Mouse (Mus musculus) stomach, embryonic 14.5 days (tissue): Measurements from ENCODE around the gene Phc2. TPM values are rescaled to one million over a fixed set of nuclear protein-coding genes. Genes with fewer than 3 reads are reported as not detected.
A peak's percentile ranks its signal among the peaks of the same experiment; 100 is the strongest.

Source experiments
- ATAC-seq: fragments of 200-750 bp; cut with Nextera tagmentation; 2 replicates; pipeline ENCODE4 v1.8.0; 2017; ENCODE audit warnings: low read depth, moderate TSS enrichment; ENCODE audit not compliant: insufficient number of reproducible peaks, insufficient read depth, low FRiP score
- H3K27ac ChIP-seq: fragments of 300-500 bp; sonication (generic); 2 replicates; pipeline ENCODE4 v1.5.1; 2014; ENCODE audit warnings: mild to moderate bottlenecking, low read length, moderate library complexity, mixed read lengths
- H3K27me3 ChIP-seq: fragments of 300-500 bp; sonication (generic); 2 replicates; pipeline ENCODE4 v1.6.1; 2014; ENCODE audit warnings: low read length, control low read depth, mixed read lengths; ENCODE audit not compliant: control insufficient read depth, insufficient read depth
- H3K36me3 ChIP-seq: fragments of 300-500 bp; sonication (generic); 2 replicates; pipeline ENCODE4 v1.6.1; 2014; ENCODE audit warnings: mild to moderate bottlenecking, control low read depth, low read length, moderate library complexity, mixed read lengths; ENCODE audit not compliant: control insufficient read depth, insufficient read depth
- H3K4me1 ChIP-seq: fragments of 300-500 bp; sonication (generic); 2 replicates; pipeline ENCODE4 v1.6.1; 2014; ENCODE audit warnings: low read length, control low read depth, mixed read lengths; ENCODE audit not compliant: control insufficient read depth, insufficient read depth
- H3K4me2 ChIP-seq: fragments of 300-500 bp; sonication (generic); replicated peaks from 2 replicates; pipeline ENCODE4 v1.6.1; 2014; ENCODE audit warnings: low read depth, low read length, control low read depth
- H3K4me3 ChIP-seq: fragments of 300-500 bp; sonication (generic); 2 replicates; pipeline ENCODE4 v1.5.1; 2014; ENCODE audit warnings: low read depth, low read length, control low read depth
- H3K9ac ChIP-seq: fragments of 300-500 bp; sonication (generic); replicated peaks from 2 replicates; pipeline ENCODE4 v1.6.1; 2014; ENCODE audit warnings: low read depth, mild to moderate bottlenecking, control low read depth, low read length, moderate library complexity, mixed read lengths
- H3K9me3 ChIP-seq: fragments of 300-500 bp; sonication (generic); 2 replicates; pipeline ENCODE4 v1.6.1; 2016; ENCODE audit warnings: low read depth, low read length, control low read depth; ENCODE audit not compliant: control insufficient read depth
- WGBS: fragments of 180-500 bp; shearing (Covaris S2); extraction: QIAGEN DNeasy Blood & Tissue Kit; methylation state at CpG from one replicate; pipeline ENCODE4 v1.1.7; 2014; 5-methylcytosine and 5-hydroxymethylcytosine counted together
- polyA plus RNA-seq: library from polyadenylated mRNA; unstranded; fragments of >200 nt; fragmentation: Nextera tagmentation; extraction: Ambion mirVana; gene quantifications from 2 replicates; pipeline ENCODE4 v1.2.1, GENCODE M21; 2014

Phc2 gene
- polyA plus RNA-seq, 1 experiment from 2014 or later, result 22.9 TPM

GRCm38 (mm10) chr4:128723431-128723830 lies 68.9 kb downstream of the Phc2 start:
- WGBS, result 86% methylated on average over 13 of the region's 13 CpGs
- 0 out of 2 replicates have a peak, but pooled peaks cover 2% of the 10 kb centered on the region for H3K36me3 ChIP-seq
- H3K9me3 ChIP-seq, result no peaks in the 10 kb centered on the region
- no peaks in the 10 kb centered on the region for H3K27me3 ChIP-seq
- no peak overlapping the region for H3K27ac ChIP-seq
- H3K9ac ChIP-seq, result no peak overlapping the region
- no peak for ATAC-seq
- peaks cover 34% of the 10 kb centered on the region for H3K4me1 ChIP-seq
- H3K4me2 ChIP-seq, result no peak overlapping the region
- H3K4me3 ChIP-seq, result no peak overlapping the region

GRCm38 (mm10) chr4:128724059-128724458 lies 69.6 kb downstream of the Phc2 start:
- no peak for ATAC-seq
- H3K36me3 ChIP-seq, result 0 out of 2 replicates have a peak, but pooled peaks cover 2% of the 10 kb centered on the region
- H3K4me3 ChIP-seq, result no peak overlapping the region
- H3K27me3 ChIP-seq, result no peaks in the 10 kb centered on the region
- H3K9ac ChIP-seq, result no peak overlapping the region
- H3K9me3 ChIP-seq, result no peaks in the 10 kb centered on the region
- 72% methylated on average over 7 of the region's 7 CpGs for WGBS
- peaks cover 40% of the 10 kb centered on the region for H3K4me1 ChIP-seq
- no peak overlapping the region for H3K27ac ChIP-seq
- H3K4me2 ChIP-seq, result no peak overlapping the region

GRCm38 (mm10) chr4:128727019-128727720 lies 72.7 kb downstream of the Phc2 start:
- H3K27ac ChIP-seq, result peak overlapping the region; percentile 86
- WGBS, result 3% methylated on average over 63 of the region's 68 CpGs
- no peaks in the 10 kb centered on the region for H3K9me3 ChIP-seq
- peaks cover 36% of the 10 kb centered on the region for H3K4me1 ChIP-seq
- ATAC-seq, result peak; percentile 90
- H3K4me2 ChIP-seq, result peak overlapping the region; percentile 96
- H3K9ac ChIP-seq, result peak overlapping the region; percentile 98
- peaks cover 8% of the 10 kb centered on the region; the same call in 1 of the 2 replicates for H3K36me3 ChIP-seq
- H3K4me3 ChIP-seq, result peak overlapping the region; percentile 85
- H3K27me3 ChIP-seq, result no peaks in the 10 kb centered on the region

- no peaks in the 10 kb centered on the region for H3K27me3 ChIP-seq
- peaks cover 8% of the 10 kb centered on the region; the same call in 1 of the 2 replicates for H3K36me3 ChIP-seq
- H3K4me2 ChIP-seq, result peak overlapping the region; percentile 96
- peaks cover 39% of the 10 kb centered on the region for H3K4me1 ChIP-seq
- H3K4me3 ChIP-seq, result peak overlapping the region; percentile 85
- WGBS, result under 1% methylated on average over 45 of the region's 65 CpGs
- H3K27ac ChIP-seq, result peak overlapping the region; percentile 86
- no peaks in the 10 kb centered on the region for H3K9me3 ChIP-seq
- ATAC-seq, result peak; percentile 80
- peak overlapping the region; percentile 98 for H3K9ac ChIP-seq
Measured at GRCm38 (mm10) chr4:128727721-128728430, 73.4 kb downstream of the Phc2 start.

- H3K4me2 ChIP-seq, result peak overlapping the region; percentile 96
- peak overlapping the region; percentile 85 for H3K4me3 ChIP-seq
- H3K27ac ChIP-seq, result peak overlapping the region; percentile 86; the same call in 1 of the 2 replicates
- no peaks in the 10 kb centered on the region for H3K9me3 ChIP-seq
- H3K4me1 ChIP-seq, result peaks cover 45% of the 10 kb centered on the region
- H3K27me3 ChIP-seq, result no peaks in the 10 kb centered on the region
- peak overlapping the region; percentile 98 for H3K9ac ChIP-seq
- 2% methylated on average over 5 of the region's 5 CpGs for WGBS
- H3K36me3 ChIP-seq, result peaks cover 9% of the 10 kb centered on the region; the same call in 1 of the 2 replicates
- ATAC-seq, result no peak
Measured at GRCm38 (mm10) chr4:128728431-128728851, 73.9 kb downstream of the Phc2 start.

- ATAC-seq, result no peak
- WGBS, result 10% methylated on average over 15 of the region's 15 CpGs
- Histone ChIP-seq H3K4me2 (peak overlapping the region; percentile 96), H3K9ac (peak overlapping the region; percentile 98), H3K4me3 (peak overlapping the region; percentile 85), H3K4me1 (peaks cover 52% of the 10 kb centered on the region), H3K27ac (peak overlapping the region; percentile 69; the same call in 1 of the 2 replicates), H3K36me3 (peaks cover 8% of the 10 kb centered on the region; the same call in 1 of the 2 replicates), H3K9me3 (no peaks in the 10 kb centered on the region), H3K27me3 (no peaks in the 10 kb centered on the region)
Measured at GRCm38 (mm10) chr4:128729033-128729708, 74.7 kb downstream of the Phc2 start.

- H3K27ac ChIP-seq, result peak overlapping the region; percentile 69; the same call in 1 of the 2 replicates
- peaks cover 57% of the 10 kb centered on the region for H3K4me1 ChIP-seq
- no peak for ATAC-seq
- 9% methylated on average over 5 of the region's 5 CpGs for WGBS
- H3K4me2 ChIP-seq, result peak overlapping the region; percentile 96
- H3K36me3 ChIP-seq, result peaks cover 8% of the 10 kb centered on the region; the same call in 1 of the 2 replicates
- H3K9ac ChIP-seq, result peak overlapping the region; percentile 98; the same call in 1 of the 2 replicates
- no peaks in the 10 kb centered on the region for H3K27me3 ChIP-seq
- peak overlapping the region; percentile 85 for H3K4me3 ChIP-seq
- H3K9me3 ChIP-seq, result no peaks in the 10 kb centered on the region
Measured at GRCm38 (mm10) chr4:128729709-128730037, 75.2 kb downstream of the Phc2 start.

GRCm38 (mm10) chr4:128730271-128730670 lies 75.8 kb downstream of the Phc2 start:
- no peaks in the 10 kb centered on the region for H3K9me3 ChIP-seq
- peaks cover 8% of the 10 kb centered on the region; the same call in 1 of the 2 replicates for H3K36me3 ChIP-seq
- no peaks in the 10 kb centered on the region for H3K27me3 ChIP-seq
- ATAC-seq, result no peak
- peak overlapping the region; percentile 85; the same call in 1 of the 2 replicates for H3K4me3 ChIP-seq
- H3K4me2 ChIP-seq, result peak overlapping the region; percentile 96
- no peak overlapping the region for H3K27ac ChIP-seq
- 45% methylated on average over 6 of the region's 6 CpGs for WGBS
- H3K4me1 ChIP-seq, result peaks cover 63% of the 10 kb centered on the region
- H3K9ac ChIP-seq, result 0 out of 2 replicates have a peak overlapping the region, but pooled peaks have one; percentile 98
